Mouse (Mus musculus): ENCODE results near the gene Trub1. TPM values are rescaled to one million over a fixed set of nuclear protein-coding genes. Genes with fewer than 3 reads are reported as not detected.

Gene Trub1
- polyA plus RNA-seq, 1 experiment from 2014 or later = 13.1 TPM

DNA sequence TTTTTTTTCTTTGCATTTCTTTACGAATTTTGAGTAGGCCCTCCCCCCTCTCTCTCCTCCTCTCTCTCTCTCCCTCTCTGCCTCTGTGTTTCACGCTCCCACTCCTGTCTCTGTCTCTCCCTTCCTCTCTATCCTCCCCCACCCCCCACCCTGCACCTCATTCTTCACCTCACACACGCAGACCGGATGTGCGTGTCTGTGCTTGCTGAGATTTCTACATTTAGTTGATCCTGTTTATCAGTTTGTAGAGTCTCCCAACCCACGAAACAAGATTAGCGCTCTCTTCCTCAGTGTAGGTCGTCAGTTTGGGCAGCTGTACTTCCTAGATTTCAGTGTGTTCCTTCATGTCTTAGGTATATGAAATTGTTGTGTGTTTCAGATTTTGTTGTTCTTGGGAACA, 24.6 kb downstream of the Trub1 start:
- no peaks in the 10 kb centered on the region for H3K27me3 ChIP-seq
- H3K4me3 ChIP-seq (replicated peaks) = no peak overlapping the region
- no peak overlapping the region for H3K4me2 ChIP-seq
- H3K36me3 ChIP-seq = peaks cover 16% of the 10 kb centered on the region
- 43% methylated on average over 8 of the region's 8 CpGs for WGBS (ENCODE audit: insufficient replicate concordance)
- no peaks in the 10 kb centered on the region for H3K9me3 ChIP-seq (replicated peaks)
- no peak for ATAC-seq (ENCODE audit: low read depth)
- H3K9ac ChIP-seq = no peak overlapping the region
- H3K4me1 ChIP-seq (replicated peaks) = peaks cover 7% of the 10 kb centered on the region
- no peak for DNase-seq
- H3K27ac ChIP-seq = no peak overlapping the region

- DNase-seq (no peak), ATAC-seq (ENCODE audit: low read depth) (no peak)
- H3K9me3 ChIP-seq (replicated peaks) = no peaks in the 10 kb centered on the region
- H3K4me3 ChIP-seq (replicated peaks) = no peak overlapping the region
- H3K4me2 ChIP-seq = no peak overlapping the region
- no peak overlapping the region for H3K27ac ChIP-seq
- H3K4me1 ChIP-seq (replicated peaks) = peaks cover 7% of the 10 kb centered on the region
- 79% methylated on average over 11 of the region's 11 CpGs for whole genome bisulfite sequencing (ENCODE audit: insufficient replicate concordance)
- H3K27me3 ChIP-seq = no peaks in the 10 kb centered on the region
- H3K9ac ChIP-seq = no peak overlapping the region
- H3K36me3 ChIP-seq = peaks cover 9% of the 10 kb centered on the region
Measured at GRCm38 (mm10) chr19:57478056-57478455, 25.3 kb downstream of the Trub1 start.

GRCm38 (mm10) chr19:57479886-57480655, 27.4 kb downstream of the Trub1 start:
- Histone ChIP-seq H3K4me2 (no peak overlapping the region), H3K4me1 (replicated peaks) (peaks cover 7% of the 10 kb centered on the region), H3K9ac (no peak overlapping the region), H3K9me3 (replicated peaks) (no peaks in the 10 kb centered on the region), H3K27ac (no peak overlapping the region), H3K36me3 (no peaks in the 10 kb centered on the region; the same call in 1 of the 2 replicates), H3K27me3 (no peaks in the 10 kb centered on the region), H3K4me3 (replicated peaks) (no peak overlapping the region)
- 72% methylated on average over 8 of the region's 8 CpGs for WGBS (ENCODE audit: insufficient replicate concordance)
- DNase-seq (no peak), ATAC-seq (ENCODE audit: low read depth) (no peak)

- Histone ChIP-seq H3K4me1 (replicated peaks) (peaks cover 2% of the 10 kb centered on the region), H3K9ac (no peak overlapping the region), H3K27me3 (no peaks in the 10 kb centered on the region), H3K36me3 (peaks cover 4% of the 10 kb centered on the region), H3K4me3 (replicated peaks) (no peak overlapping the region), H3K4me2 (no peak overlapping the region), H3K9me3 (replicated peaks) (no peaks in the 10 kb centered on the region), H3K27ac (no peak overlapping the region)
- ATAC-seq (ENCODE audit: low read depth) (peak; percentile 20; the same call in 1 of the 2 replicates), DNase-seq (no peak)
- WGBS (ENCODE audit: insufficient replicate concordance) = 76% methylated on average over 6 of the region's 6 CpGs
Measured at GRCm38 (mm10) chr19:57481743-57482259, 29.1 kb downstream of the Trub1 start.

DNA sequence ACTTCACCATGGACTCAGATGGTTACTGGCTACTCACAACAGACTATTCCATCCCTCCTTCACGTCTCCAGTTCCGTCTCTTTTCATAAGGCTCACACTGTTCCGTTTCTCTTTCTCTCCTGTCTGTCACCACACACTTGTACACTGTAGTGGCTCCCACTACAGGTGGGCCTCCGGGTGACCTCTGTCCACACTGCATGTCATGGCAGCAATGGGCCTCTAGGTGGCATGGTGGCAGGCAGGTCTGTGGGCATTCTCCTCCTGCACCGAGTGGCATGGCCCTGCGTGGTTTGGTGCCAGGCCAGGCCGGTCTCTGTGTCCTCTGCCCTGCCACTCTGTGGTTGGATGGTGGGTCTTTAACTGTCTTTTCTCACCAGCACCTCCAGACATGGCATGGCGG, 30.1 kb downstream of the Trub1 start:
- H3K4me1 ChIP-seq (replicated peaks) = no peaks in the 10 kb centered on the region
- DNase-seq = peak; percentile 8
- 72% methylated on average over 8 of the region's 8 CpGs for WGBS (ENCODE audit: insufficient replicate concordance)
- peaks cover 6% of the 10 kb centered on the region for H3K36me3 ChIP-seq
- H3K9ac ChIP-seq = no peak overlapping the region
- ATAC-seq (ENCODE audit: low read depth) = no peak
- H3K4me2 ChIP-seq = no peak overlapping the region
- H3K4me3 ChIP-seq (replicated peaks) = no peak overlapping the region
- no peak overlapping the region for H3K27ac ChIP-seq
- H3K9me3 ChIP-seq (replicated peaks) = no peaks in the 10 kb centered on the region
- no peaks in the 10 kb centered on the region for H3K27me3 ChIP-seq

DNA sequence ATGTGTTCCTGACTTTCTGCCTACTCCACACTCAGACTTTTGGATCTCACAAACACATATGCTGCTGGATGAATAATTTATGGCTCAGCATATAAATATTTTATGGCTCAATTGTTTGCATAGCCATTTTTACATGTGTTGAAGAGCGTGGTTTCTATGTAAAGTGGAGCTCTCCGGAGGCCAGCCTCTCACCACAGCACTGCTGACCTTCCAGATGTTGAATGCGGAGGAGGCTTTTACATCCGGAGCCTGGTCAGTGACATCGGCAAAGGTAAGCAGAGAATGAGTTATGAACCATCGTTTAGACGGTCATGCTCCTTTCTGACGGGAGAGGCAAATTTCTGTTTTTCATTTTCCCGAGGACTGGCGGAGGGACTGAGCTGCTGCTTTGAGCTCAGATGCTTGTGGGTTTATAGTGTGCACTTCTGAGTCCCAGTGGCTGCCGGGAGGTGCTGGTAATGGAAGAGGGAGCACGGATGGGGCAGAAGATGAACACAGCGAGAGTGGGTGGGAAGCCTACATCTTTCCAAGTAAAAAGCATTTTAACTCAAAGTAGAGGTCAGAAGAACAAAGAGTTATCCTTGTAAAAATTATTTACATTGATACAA, 34.4 kb downstream of the Trub1 start:
- DNase-seq = no peak
- 82% methylated on average over 13 of the region's 13 CpGs for WGBS (ENCODE audit: insufficient replicate concordance)

DNA sequence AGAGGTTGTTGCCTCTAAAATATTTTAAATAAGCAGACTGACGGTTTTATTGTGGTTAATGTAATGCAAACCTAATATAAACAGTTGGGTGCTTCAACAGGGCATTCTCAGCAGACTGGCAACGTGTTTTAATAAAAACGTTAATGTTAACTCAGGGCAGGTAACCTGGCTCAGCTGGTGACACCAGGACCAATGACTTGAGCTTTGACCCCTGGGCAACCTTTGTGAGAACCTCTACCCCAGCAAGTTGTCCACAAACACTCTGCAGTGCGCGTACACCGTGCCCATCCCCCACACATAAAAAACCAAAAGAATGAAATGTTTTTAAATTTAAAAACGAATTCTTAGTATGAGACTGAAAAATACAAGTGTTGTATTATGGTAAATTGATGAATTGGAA, 36.8 kb downstream of the Trub1 start:
- H3K4me3 ChIP-seq (replicated peaks) = no peak overlapping the region
- ATAC-seq (ENCODE audit: low read depth) (0 out of 2 replicates have a peak, but pooled peaks have one; percentile 50), DNase-seq (no peak)
- H3K9me3 ChIP-seq (replicated peaks) = no peaks in the 10 kb centered on the region
- 68% methylated on average over 7 of the region's 7 CpGs for WGBS (ENCODE audit: insufficient replicate concordance)
- no peak overlapping the region for H3K4me2 ChIP-seq
- H3K27ac ChIP-seq = no peak overlapping the region
- H3K36me3 ChIP-seq = peaks cover 15% of the 10 kb centered on the region
- no peaks in the 10 kb centered on the region for H3K27me3 ChIP-seq
- H3K4me1 ChIP-seq (replicated peaks) = no peaks in the 10 kb centered on the region
- H3K9ac ChIP-seq = no peak overlapping the region

More for the DNA sequence above, 34.4 kb downstream of the Trub1 start:
- no peaks in the 10 kb centered on the region for H3K27me3 ChIP-seq
- no peak overlapping the region for H3K4me2 ChIP-seq
- H3K9ac ChIP-seq = no peak overlapping the region
- H3K9me3 ChIP-seq (replicated peaks) = no peaks in the 10 kb centered on the region
- no peak for ATAC-seq (ENCODE audit: low read depth)
- no peak overlapping the region for H3K27ac ChIP-seq
- H3K36me3 ChIP-seq = peaks cover 15% of the 10 kb centered on the region
- no peaks in the 10 kb centered on the region for H3K4me1 ChIP-seq (replicated peaks)
- H3K4me3 ChIP-seq (replicated peaks) = no peak overlapping the region

GRCm38 (mm10) chr19:57491030-57491429, 38.3 kb downstream of the Trub1 start:
- no peak overlapping the region for H3K27ac ChIP-seq
- H3K4me2 ChIP-seq = no peak overlapping the region
- H3K36me3 ChIP-seq = peaks cover 11% of the 10 kb centered on the region
- ATAC-seq (ENCODE audit: low read depth) (no peak), DNase-seq (no peak)
- no peak overlapping the region for H3K9ac ChIP-seq
- H3K4me3 ChIP-seq (replicated peaks) = no peak overlapping the region
- WGBS (ENCODE audit: insufficient replicate concordance) = 70% methylated on average over 8 of the region's 8 CpGs
- H3K9me3 ChIP-seq (replicated peaks) = no peaks in the 10 kb centered on the region
- H3K4me1 ChIP-seq (replicated peaks) = no peaks in the 10 kb centered on the region
- no peaks in the 10 kb centered on the region for H3K27me3 ChIP-seq

DNA sequence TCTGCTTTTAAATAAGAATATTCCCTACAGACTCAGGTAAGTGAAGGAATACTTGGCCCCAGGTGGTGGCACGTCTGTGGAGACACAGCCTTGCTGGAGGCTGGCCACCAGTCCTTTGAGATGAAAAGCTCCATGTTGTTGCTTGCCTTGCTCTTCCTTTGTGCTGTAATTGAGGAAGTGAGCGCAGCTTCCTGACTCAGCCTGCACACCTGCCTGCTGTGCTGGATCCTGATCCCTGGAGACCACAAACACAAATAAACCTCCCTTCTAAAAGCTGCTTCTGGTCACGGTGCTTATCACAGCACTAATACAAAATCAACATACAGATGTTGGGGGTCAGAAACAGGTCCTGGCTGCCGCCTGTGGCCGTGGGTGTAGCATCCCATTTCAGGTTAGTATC, 41.3 kb downstream of the Trub1 start:
- Histone ChIP-seq H3K27me3 (no peaks in the 10 kb centered on the region), H3K27ac (no peak overlapping the region), H3K9me3 (replicated peaks) (no peaks in the 10 kb centered on the region), H3K4me1 (replicated peaks) (no peaks in the 10 kb centered on the region), H3K4me2 (no peak overlapping the region), H3K4me3 (replicated peaks) (no peak overlapping the region), H3K36me3 (0 out of 2 replicates have a peak, but pooled peaks cover 2% of the 10 kb centered on the region), H3K9ac (no peak overlapping the region)
- 62% methylated on average over 5 of the region's 5 CpGs for WGBS (ENCODE audit: insufficient replicate concordance)
- ATAC-seq (ENCODE audit: low read depth) (no peak), DNase-seq (no peak)

- H3K4me2 ChIP-seq = no peak overlapping the region
- no peaks in the 10 kb centered on the region for H3K4me1 ChIP-seq (replicated peaks)
- 68% methylated on average over 10 of the region's 10 CpGs for WGBS (ENCODE audit: insufficient replicate concordance)
- DNase-seq = no peak
- no peaks in the 10 kb centered on the region for H3K9me3 ChIP-seq (replicated peaks)
- H3K36me3 ChIP-seq = no peaks in the 10 kb centered on the region
- H3K4me3 ChIP-seq (replicated peaks) = no peak overlapping the region
- H3K9ac ChIP-seq = no peak overlapping the region
- H3K27me3 ChIP-seq = no peaks in the 10 kb centered on the region
- H3K27ac ChIP-seq = no peak overlapping the region
- ATAC-seq (ENCODE audit: low read depth) = no peak
Measured at GRCm38 (mm10) chr19:57498110-57498743, 45.5 kb downstream of the Trub1 start.

GRCm38 (mm10) chr19:57498884-57499410, 46.2 kb downstream of the Trub1 start:
- Histone ChIP-seq H3K27ac (no peak overlapping the region), H3K4me2 (no peak overlapping the region), H3K9ac (no peak overlapping the region), H3K36me3 (no peaks in the 10 kb centered on the region), H3K4me3 (replicated peaks) (no peak overlapping the region), H3K9me3 (replicated peaks) (no peaks in the 10 kb centered on the region), H3K27me3 (no peaks in the 10 kb centered on the region), H3K4me1 (replicated peaks) (no peaks in the 10 kb centered on the region)
- ATAC-seq (ENCODE audit: low read depth) (no peak), DNase-seq (no peak)
- WGBS (ENCODE audit: insufficient replicate concordance) = 64% methylated on average over 6 of the region's 6 CpGs
